Mouse (Mus musculus): ENCODE measurements around the gene Vgf. TPM values are rescaled to one million over a fixed set of nuclear protein-coding genes. Genes with fewer than 3 reads are reported as not detected.

The Vgf gene
- polyA plus RNA-seq, 1 experiment from 2014 or later, result 0.18 TPM

DNA sequence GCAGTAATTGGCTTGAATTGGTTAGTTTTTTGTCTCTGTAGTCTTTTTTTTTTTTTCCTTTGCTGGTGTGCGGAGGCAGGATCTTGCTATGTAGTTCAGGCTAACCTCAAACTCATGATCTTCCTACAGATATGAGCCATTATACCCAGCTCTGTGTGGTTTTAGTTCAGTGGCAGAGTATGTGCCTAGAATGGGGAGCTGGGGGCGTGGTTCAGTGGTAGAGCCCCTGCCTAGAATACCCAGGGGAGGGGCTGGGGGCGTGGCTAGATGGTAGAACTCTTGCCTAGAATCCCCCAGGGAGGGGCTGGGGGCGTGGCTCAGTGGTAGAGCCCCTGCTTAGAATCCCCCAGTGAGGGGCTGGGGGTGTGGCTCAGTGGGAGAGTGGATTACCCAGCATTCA, 42.5 kb downstream of the Vgf start:
- peak; percentile 21 for DNase-seq (ENCODE audit: low spot score)

DNA sequence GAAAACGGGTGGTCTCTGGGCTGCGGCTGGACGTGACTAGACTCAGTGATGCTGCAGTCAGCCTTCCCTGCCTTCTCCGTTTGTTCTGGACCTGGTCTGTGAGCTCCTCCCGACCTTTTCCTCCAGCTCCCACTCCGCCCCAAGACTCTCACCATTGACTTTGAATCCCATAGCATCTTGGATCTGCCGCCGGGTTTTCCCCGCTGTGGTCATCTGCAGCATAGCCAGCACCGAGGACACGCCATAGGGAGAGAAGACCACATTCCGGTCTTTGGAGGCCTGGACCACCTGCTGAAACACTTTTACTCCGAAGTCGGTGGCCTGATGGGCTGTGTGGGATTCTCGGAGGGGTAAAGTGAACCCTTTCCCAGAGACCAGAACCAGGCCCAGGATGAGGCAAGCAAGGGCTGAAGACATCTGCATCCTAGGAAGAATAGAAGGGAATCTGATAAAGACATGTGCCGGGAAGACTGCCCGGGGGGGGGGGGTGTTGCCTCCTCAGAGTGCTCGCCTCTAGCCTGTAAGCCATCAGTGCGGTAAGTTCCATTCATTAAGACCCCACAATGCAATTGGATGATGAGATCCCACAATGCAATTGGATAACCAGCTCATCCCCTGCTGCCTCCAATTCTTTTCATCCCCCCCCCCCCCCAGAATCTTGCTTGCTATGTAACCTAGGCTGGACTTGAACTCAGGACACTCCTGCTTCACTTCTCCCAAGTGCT, 44.9 kb downstream of the Vgf start:
- no peak for DNase-seq (ENCODE audit: low spot score)

DNA sequence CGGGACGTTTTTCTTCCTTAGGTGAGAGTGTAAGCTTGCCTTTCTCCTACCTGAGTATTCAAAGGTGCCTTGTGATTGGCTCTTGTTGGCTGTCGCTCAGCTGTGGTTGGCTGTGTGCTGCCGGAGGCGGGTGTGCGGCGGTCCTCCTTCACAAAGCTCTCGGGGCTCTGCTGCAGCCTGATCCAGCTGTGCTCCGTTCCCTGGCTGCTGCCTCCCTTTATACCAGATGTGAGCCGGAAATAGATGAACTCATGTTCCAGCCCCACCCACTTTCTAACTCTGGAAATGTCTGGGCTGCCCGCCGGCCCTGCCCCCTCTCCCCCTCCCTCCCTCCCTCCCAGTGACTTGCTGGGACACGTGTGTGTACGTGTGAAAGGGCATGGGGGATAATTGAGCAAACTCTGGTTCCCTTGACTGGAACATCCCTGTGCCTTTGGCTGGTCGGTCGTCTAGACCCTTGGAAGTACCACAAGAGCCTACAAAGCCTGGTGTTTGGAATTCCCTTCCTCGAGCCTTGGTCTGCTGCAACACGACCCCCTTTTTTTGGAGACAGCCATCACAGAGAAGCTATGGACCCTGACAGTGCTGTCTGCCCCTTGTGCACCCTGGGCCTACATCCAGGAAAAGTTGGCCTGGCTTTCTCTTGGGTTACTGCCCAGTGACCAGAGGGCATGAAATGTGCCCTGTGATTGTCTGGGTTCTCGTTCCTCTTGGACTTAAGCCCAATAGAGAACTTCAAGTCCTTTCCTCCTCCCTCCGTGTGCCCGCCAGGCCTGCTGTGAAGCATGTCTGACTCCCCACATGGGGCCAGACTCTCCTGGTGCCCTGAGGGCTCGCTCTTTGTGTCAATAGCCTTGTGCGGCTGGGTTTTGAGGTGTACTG, 46.1 kb downstream of the Vgf start, which contains the start of gene Serpine1:
Serpine1 (minus strand) TSS at position 190 of the 882 bp plus-strand sequence.
- peak; percentile 69 for DNase-seq (ENCODE audit: low spot score)

DNA sequence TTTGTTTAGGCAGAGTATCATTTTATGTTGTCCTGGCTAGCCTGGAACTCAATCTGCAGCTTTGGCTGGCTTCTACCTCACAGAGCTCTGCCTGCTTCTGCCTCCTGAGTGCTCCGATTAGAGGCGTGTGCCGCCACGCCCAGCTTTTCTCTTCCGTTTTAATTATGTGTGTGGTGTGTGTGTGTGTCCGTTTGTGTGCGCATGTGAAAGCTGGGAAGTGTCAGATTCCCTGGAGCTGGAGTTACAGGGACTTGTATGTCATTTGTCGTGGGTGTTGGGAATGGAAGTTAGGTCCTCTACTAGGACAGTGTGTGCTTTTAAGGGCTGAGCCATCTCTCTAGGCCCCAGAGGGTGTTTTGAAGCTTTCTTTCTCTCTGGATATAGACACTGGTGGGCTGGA, 46.9 kb downstream of the Vgf start:
- no peak for DNase-seq (ENCODE audit: low spot score)

DNA sequence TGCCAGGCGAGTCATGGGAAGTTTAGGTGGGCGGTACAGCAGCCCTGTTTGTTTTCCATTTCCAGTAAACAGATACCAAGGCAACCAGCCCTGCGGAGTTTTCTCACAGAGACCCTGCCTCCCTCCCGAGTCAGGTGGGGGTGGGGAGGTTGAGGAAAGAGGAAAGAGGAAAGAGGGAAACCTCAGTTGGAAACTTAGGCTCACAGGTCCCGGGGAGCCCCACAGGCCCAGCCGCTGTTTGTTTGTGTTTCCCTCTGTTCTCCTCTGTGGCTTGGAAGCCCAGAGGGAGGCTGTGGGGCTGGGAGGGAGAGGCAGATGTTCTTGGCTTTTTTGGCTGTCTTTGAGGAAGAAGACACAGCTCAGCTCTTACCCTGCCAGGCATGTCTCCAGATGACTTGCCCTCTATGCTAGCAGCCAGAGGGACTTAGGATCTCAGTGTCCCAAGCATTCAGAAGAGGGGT, 48.0 kb downstream of the Vgf start:
- no peak for DNase-seq (ENCODE audit: low spot score)

DNA sequence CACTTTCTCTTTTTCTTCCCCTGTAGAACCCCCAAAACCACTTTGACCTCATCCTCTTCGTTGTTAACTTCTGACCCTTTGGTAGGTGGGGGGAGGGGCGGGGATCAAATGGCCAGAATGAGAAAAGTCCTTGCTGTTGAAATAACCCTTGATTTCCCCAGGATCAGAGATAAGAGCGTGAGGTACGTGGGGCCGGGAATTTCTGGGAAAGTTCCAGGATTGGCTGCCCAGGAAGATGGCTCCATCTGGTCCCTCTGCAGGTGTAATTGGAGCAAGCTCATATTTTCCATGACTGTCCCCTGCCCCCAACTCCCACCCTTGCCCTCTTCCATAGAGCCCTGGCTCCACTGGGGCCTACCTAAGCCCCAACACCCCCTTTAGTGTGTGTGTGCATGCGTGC, 49.5 kb downstream of the Vgf start:
- no peak for DNase-seq (ENCODE audit: low spot score)

DNA sequence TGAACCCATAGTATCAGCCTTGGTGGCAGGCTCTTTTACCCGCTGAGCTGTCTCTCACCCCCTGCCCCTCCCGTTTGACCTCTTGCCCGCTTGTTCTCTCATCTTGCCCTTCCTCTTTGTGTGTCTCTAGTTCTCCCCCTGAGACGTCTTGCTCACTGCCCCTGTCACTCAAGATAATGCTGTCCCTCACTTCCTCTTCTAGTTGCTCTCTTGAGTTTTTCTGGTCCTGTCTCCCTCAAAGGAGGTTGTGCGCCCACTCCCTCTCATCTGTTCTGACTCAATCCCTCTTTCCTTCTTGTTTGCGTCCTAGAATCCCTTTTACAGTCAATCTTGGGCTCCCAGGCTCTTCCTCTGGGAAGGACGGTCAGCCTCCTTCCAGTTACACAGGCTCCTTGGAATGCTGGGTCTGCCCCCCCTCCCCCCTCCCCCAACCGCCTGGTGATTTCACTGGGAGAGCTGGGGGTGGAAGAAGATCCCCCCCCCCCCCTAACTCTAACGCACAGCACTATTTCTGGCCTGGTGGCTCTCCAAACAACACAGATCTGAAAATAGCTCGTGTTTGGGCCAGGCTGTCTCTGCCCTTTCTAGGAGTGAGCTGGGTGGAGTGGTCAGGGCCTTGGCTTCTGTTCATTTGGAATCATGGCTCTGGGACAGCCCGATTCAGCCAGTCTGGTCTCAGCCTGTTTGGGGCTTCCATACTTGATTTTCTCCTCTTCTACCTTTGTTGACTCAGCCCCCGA, 50.2 kb downstream of the Vgf start:
- DNase-seq (ENCODE audit: low spot score), result no peak

DNA sequence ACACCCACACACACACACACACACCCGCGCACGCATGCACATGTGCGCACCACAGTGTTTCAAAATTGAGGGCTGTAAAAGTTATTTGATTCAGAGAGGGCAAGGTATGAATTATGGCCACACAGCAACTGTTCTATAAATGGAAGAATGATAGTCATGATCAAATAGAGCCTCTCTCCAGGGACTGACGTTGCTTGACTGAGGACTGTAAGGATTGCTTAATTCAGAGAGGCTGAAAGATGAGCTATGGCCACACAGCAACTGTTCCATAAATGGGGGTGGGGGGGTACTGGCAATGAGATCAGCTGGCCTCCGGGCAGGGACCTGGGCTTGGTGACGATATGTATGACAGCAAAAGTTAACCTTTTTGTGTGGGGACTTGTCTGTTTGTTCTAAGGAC, 51.0 kb downstream of the Vgf start:
- no peak for DNase-seq (ENCODE audit: low spot score)

DNA sequence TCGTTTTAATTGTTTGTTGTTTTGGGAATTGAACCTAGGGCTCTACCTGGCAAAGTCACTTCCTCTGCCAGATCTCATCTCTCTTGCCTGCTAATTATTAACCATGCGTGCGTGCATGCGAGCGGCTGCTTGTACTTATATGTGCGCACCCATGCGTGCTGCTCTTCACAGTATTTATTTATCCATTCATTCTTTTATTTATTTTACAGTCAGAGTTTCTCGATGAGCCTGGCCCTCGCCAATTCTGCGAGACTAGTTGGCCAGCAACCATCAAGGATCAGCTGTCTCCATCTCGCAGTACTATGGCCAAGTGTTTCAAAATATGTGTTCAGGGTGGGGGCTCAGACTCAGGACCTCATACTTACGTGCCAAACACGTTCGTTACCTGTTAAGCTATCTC, 51.8 kb downstream of the Vgf start:
- DNase-seq (ENCODE audit: low spot score), result no peak

DNA sequence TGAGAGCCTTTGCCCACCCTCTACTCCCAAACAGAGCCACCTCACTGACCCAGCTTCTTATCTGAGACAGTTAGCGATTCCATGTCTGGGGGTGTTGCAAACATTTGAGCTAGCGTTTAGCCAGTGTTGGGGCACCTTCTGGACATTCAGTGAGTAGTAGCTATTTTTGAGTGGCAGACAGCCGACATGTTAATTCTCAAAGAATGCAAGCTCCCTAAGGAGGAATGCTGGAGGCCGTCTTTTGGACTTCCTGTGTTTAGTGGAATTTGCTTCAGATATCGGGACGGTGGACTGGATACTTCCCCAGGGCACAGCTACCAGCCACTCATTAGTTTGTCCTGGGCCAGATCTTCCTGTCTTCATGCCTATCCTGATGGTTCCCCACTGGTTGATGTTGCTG, 52.4 kb downstream of the Vgf start:
- DNase-seq (ENCODE audit: low spot score), result no peak

DNA sequence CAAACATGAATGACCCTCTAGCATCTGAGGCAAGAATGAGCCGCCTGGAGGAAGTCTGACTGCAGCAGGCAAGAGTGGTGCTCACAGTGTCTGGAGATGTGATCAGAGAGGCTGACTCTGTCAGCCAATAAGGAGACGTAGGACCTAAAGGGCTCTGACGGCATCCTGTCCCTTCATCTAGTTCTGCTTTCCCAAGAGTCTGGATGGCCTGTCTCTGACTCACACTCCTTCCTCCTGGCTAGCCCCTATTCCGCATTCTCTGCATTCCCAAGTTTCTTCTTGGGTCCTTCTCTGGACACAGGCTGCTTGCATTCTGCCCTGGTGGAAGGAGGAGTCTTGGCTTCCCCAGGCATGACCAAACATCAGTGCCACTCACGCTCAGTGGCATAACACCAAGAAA, 53.7 kb downstream of the Vgf start:
- DNase-seq (ENCODE audit: low spot score), result no peak

MicroRNA genes within 50 kb of the gene (microRNA counts, 519-probe panel; counts per million panel counts)
- microRNA mmu-miR-702, result 473 counts per million, percentile 71 among the panel's probes with 10 or more counts

Small RNA genes lying within 50 kb of the gene (microRNA-seq; reads per million reads assigned to microRNA genes)
- gene Mir702 (ENCODE audit: borderline number of aligned reads), result 10.4 reads per million, percentile 17 among the genes with 10 or more reads in this experiment

Other genes starting within 250 kb of the Vgf start
- 0.95 and 1.1 TPM in 2 replicates for gene Col26a1, start 143.2 kb upstream of the Vgf start, polyA plus RNA-seq (2015; fragmentation: Nextera tagmentation; extraction: Ambion mirVana)
- gene Ift22, start 118.2 kb upstream of the Vgf start, polyA plus RNA-seq (2015; fragmentation: Nextera tagmentation; extraction: Ambion mirVana), result 36.7 and 40.5 TPM in 2 replicates
- gene Fis1, start 73.1 kb upstream of the Vgf start, polyA plus RNA-seq (2015; fragmentation: Nextera tagmentation; extraction: Ambion mirVana), result 298 and 312 TPM in 2 replicates
- gene Cldn15, start 59.8 kb upstream of the Vgf start, polyA plus RNA-seq (2015; fragmentation: Nextera tagmentation; extraction: Ambion mirVana), result 1.2 and 2.2 TPM in 2 replicates
- 9.4 and 9.9 TPM in 2 replicates for gene Plod3, start 39.4 kb upstream of the Vgf start, polyA plus RNA-seq (2015; fragmentation: Nextera tagmentation; extraction: Ambion mirVana)
- gene Znhit1, start 38.4 kb upstream of the Vgf start, polyA plus RNA-seq (2015; fragmentation: Nextera tagmentation; extraction: Ambion mirVana), result 66.8 and 72.3 TPM in 2 replicates
- gene Ap1s1, start 19.7 kb downstream of the Vgf start, polyA plus RNA-seq (2015; fragmentation: Nextera tagmentation; extraction: Ambion mirVana), result 135 and 145 TPM in 2 replicates
- 0.05 and 0.12 TPM in 2 replicates for gene Serpine1, start 45.9 kb downstream of the Vgf start, polyA plus RNA-seq (2015; fragmentation: Nextera tagmentation; extraction: Ambion mirVana)
- gene Trim56, start 89.8 kb downstream of the Vgf start, polyA plus RNA-seq (2015; fragmentation: Nextera tagmentation; extraction: Ambion mirVana), result 13.0 and 18.0 TPM in 2 replicates
- 0.36 and 0.46 TPM in 2 replicates for gene Muc3, start 122.9 kb downstream of the Vgf start, polyA plus RNA-seq (2015; fragmentation: Nextera tagmentation; extraction: Ambion mirVana)
- 1.7 TPM in 2 replicates for gene Muc3a, start 186.0 kb downstream of the Vgf start, polyA plus RNA-seq (2015; fragmentation: Nextera tagmentation; extraction: Ambion mirVana)

Data from thymus, postnatal 0 days (tissue).